Mouse (Mus musculus) inflammation-experienced regulatory T-cells (primary cell): ENCODE measurements around the gene Higd2a. TPM values are rescaled to one million over a fixed set of nuclear protein-coding genes. Genes with fewer than 3 reads are reported as not detected.

ENCODE experiments used
- polyA plus RNA-seq, 2 experiments: library from polyadenylated mRNA; unstranded; fragments of 100-300 nt; shearing (Covaris generic); gene quantifications; one replicate each; pipeline ENCODE4 v1.2.1; 2017

Gene Higd2a
- 100 to 1,000 TPM; 168 to 193 TPM for polyA plus RNA-seq

DNA sequence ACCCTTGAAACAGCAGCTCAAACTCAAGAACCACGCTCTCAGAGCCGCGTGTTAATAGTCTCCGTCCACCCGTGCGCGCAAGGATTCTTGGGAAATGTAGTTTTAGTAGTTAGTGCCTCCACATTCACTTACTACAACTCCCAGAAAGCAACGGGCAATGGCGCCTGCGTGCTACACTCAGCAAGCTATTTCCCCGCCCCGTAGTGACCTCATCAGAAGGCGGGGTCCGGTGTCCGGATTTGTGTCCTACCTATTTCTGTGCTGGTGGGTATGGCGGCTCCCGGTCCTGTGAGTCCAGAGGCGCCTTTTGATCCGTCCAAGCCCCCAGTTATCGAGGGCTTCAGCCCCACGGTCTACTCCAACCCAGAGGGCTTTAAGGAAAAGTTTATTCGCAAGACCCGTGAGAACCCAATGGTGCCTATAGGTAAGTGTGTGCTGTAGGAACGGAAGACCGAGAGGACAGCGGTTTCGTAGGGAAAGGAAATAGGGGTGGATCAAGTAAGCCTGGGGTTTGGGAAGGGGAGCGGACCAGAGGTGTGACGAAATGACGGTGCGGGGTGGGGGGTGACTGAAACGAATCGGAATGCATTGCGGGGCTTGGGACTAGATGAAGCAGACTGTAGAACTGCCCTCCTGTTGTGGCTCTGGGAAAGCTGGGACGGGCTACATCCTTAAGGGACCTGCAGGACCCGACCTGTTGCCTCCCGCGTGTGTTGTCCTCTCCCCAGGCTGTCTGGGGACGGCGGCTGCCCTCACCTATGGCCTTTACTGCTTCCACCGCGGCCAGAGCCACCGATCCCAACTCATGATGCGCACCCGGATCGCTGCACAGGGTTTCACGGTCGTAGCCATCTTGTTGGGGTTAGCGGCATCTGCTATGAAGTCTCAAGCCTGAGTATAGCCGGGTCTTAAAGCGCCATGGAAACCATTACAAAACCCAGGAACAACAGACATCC lies at the start of gene Higd2a, which contains the start of gene Nop16:
Gene Higd2a (plus strand): TSS at position 212 of the 956 bp plus-strand sequence.
Gene Nop16 (minus strand): TSS at position 95 of the 956 bp plus-strand sequence.

DNA sequence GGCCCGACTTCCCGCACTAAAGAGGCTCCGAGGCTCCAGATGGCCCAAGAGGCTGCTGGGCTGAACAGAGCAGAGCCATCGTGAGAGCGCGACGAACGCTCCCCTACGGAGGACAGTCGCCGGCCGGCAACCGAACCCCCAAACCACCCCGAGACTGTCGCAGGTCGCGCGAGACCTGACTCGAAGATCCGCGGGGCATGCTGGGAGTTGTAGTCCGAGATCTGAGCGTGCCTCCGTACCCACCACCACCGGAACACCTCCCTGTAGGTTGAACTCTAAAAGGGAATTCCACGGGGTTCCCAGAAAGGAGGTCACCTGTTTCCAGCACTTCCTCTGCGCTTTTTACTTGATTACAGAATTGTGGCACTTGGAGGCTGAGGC lies 24.8 kb upstream of the Higd2a start, which contains the start of gene 4833439L19Rik:
Gene 4833439L19Rik (minus strand): TSS at position 235 of the 381 bp plus-strand sequence.

DNA sequence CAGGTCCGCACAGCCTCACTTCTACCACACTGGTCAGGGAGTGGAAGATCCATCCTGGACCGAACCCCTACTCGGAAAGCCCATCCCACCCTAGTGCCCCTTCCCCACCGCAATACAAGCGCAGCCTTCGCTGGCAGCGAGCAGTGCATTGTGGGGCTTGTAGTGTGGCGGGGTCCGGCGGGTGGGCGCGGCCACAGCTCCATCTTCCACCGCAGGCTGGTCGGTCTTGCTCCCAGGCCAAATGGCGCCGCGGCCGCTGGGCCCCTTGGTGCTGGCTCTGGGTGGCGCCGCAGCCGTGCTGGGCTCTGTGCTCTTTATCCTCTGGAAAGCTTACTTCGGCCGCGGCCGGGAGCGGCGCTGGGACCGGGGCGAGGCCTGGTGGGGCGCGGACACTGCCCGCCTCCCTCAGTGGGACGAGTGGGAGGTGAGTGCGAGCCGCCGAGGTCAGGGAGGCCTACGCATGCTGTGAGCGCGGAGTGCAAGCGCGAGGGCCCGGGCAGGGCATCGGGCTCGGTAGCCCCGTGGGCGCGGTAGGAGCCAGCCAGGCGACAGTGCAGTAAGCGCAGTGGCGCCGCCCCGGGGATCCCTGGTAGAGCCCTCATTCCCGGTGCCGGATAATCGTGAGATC lies 15.0 kb upstream of the Higd2a start, which contains the start of gene Arl10:
Gene Arl10 (plus strand): TSS at position 162 of the 628 bp plus-strand sequence.

DNA sequence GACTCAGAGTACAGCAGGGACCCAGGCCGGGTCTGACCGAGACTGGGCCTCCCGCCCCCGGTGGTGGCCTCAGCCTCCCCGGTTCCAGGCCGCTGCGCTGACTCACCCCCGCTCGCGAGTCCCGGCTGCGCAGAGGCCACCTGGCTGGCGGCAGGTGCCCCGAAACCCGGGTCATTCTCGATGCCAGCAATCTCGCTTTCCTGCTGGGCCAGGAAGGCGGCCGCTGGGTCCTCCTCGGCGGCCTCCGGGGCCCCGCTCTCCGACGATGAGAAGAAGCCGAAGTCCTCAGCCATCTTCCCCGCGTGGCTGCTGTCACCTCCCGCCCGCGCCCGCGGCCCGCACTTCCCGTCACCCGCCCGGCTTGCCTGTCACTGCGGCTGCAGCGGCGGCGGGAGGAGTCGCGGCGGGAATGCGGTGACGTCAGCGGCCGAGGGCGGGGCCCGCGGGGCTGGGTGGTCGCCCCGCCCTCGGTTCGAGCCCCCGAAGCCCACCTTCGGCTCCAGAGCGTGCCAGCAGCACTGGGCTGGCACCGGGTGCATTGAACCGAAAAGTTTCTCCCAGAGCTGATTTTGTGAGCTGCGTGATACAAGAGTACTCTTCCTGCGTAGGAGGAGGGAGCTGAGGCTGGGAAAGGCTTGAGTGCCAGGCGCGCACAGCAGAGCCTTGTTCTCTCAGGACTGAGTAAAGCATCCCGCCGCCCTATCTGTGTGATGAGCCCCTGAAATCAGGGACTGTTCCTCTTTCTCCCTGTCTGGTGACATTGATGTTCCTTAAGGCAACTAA lies 21.2 kb downstream of the Higd2a start, which contains the start of gene Cltb:
Gene Cltb (minus strand): TSS at position 373 of the 783 bp plus-strand sequence.

DNA sequence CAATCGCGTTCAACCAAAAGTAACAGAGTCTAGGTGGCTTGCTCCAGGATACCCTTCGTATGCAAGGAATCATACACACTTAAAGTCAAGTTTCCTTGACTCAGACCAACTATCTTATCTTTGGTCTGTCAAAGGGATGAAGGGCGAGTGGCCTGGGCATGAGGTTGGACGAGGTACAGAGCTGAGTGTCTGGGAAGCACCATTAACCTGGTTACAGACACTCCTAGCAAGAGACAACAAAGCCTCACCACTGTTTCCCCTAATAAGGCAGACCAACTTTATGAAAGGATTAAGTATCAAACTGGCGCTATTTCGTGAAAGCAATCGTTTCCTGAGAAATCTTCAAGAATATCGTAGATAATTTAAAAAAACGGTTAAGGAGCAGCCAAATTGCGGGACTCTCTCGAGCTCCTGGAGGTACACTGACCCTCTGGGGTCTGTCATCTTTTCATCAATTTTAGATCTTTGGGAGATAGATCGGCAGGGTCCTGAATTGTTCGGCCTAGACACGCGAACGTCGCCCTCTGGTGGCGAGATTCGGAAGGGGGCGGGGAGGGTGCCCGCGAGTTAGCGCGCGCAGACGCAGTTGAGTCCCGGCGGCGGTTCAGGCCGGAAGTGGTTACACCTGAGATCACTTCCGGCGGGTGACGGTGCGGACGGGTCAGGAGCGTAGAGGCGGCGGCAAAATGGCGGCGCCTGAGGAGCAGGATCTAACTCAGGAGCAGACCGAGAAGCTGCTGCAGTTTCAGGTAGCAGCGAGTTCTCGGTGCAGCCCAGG lies 31.3 kb downstream of the Higd2a start, which contains the start of gene Faf2:
Gene Faf2 (plus strand): TSS at position 630 of the 778 bp plus-strand sequence.

Other genes starting within 250 kb of the Higd2a start
- gene Cplx2, start 218.9 kb upstream of the Higd2a start, polyA plus RNA-seq: under 1 TPM in 1 of 2 experiments, not detected in 1; 0.21 TPM
- gene Thoc3, start 121.4 kb upstream of the Higd2a start, polyA plus RNA-seq: 10 to 100 TPM; 43.7 to 56.5 TPM
- 10 to 100 TPM; 16.5 to 28.3 TPM for gene Simc1, start 86.4 kb upstream of the Higd2a start, polyA plus RNA-seq
- 10 to 100 TPM; 71.7 to 86.3 TPM for gene 4833439L19Rik, start 24.8 kb upstream of the Higd2a start, polyA plus RNA-seq
- 1 to 10 TPM; 2.1 to 8.8 TPM for gene Arl10, start 15.2 kb upstream of the Higd2a start, polyA plus RNA-seq
- gene Nop16, start 117 bp upstream of the Higd2a start, polyA plus RNA-seq: 10 to 100 TPM; 43.4 to 49.4 TPM
- gene Cltb, start 21.1 kb downstream of the Higd2a start, polyA plus RNA-seq: 10 to 100 TPM; 42.0 to 64.4 TPM
- 10 to 100 TPM; 56.0 to 82.8 TPM for gene Faf2, start 31.6 kb downstream of the Higd2a start, polyA plus RNA-seq
- gene Rnf44, start 103.7 kb downstream of the Higd2a start, polyA plus RNA-seq: 10 to 100 TPM; 68.7 to 75.7 TPM
- under 1 TPM in 1 of 2 experiments, not detected in 1; 0.06 TPM for gene Cdhr2, start 111.3 kb downstream of the Higd2a start, polyA plus RNA-seq
- not detected for gene Gprin1, start 159.7 kb downstream of the Higd2a start, polyA plus RNA-seq
- not detected for gene Sncb, start 176.4 kb downstream of the Higd2a start, polyA plus RNA-seq
- gene Eif4e1b, start 193.8 kb downstream of the Higd2a start, polyA plus RNA-seq: not detected
- 10 to 100 TPM in 1 of 2 experiments, 1 to 10 TPM in 1; 8.9 to 13.2 TPM for gene Tspan17, start 199.2 kb downstream of the Higd2a start, polyA plus RNA-seq